Mouse (Mus musculus) forelimb bud, embryonic 11.5 days (tissue): Measurements from ENCODE around the gene Zbbx.
A peak's percentile ranks its signal among the peaks of the same experiment; 100 is the strongest.

Source experiments
- DNase-seq: peaks from one replicate; pipeline ENCODE4 v3.0.0-alpha.2; 2012; ENCODE audit warnings: low read depth, low spot score

Gene Zbbx

GRCm38 (mm10) chr3:75164838-75165496, at the start of gene Zbbx:
TSS of gene Zbbx (minus strand) at chr3:75165034.
- DNase-seq, result peak; percentile 77

GRCm38 (mm10) chr3:75202808-75203503, 38.1 kb upstream of the Zbbx start:
- peak; percentile 57 for DNase-seq

GRCm38 (mm10) chr3:75182606-75183005, 17.8 kb upstream of the Zbbx start:
- peak; percentile 8 for DNase-seq

- DNase-seq, result no peak
Observed at GRCm38 (mm10) chr3:75141876-75142275, 23.0 kb downstream of the Zbbx start.

- DNase-seq, result no peak
Observed at GRCm38 (mm10) chr3:75104867-75105266, 60.0 kb downstream of the Zbbx start.

- DNase-seq, result no peak
Observed at GRCm38 (mm10) chr3:75085762-75086161, 79.1 kb downstream of the Zbbx start.

GRCm38 (mm10) chr3:75078906-75079305, 85.9 kb downstream of the Zbbx start:
- no peak for DNase-seq

GRCm38 (mm10) chr3:75009701-75010100, 155.1 kb downstream of the Zbbx start:
- no peak for DNase-seq
